Comparison of ENCODE assay signal across 26 mouse cellular contexts in the genomic region with DNA sequence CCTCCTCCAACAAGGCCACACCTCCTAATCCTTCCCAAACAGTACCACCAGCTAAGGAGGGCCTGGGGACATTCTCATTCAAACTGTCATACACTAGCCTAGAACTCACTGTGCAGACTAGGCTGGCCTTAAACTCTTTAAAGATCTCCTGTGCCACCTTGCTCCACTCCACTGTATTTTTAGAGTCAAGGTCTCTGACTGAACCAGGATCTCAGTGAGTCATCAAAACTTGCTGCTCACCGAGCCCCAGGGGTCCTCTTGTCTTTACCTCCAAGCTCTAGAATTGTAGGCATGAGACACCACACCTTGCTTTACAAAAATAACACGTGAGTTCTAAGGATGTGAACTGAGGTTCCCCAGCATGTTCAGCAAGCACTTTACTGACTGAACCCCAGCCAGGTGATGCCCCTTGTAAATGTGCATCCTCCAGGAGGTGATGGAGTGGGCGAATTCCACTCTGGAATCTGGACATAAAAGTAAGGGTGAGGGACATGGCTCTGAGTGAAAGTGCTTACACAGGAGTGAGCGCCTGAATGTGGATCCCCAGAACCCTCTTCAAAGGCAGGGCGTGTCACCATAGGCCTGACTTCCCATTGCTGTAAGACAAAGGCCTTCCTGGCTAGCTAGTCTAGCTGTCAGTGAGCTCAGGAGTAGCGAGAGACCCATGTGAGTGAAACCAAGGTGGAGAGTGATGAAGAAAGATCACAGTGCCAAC.
DNase-seq lines count a peak whose midpoint lies in the region; ATAC-seq and TF ChIP-seq lines count a peak whose summit lies in the region.
"Had no signal": no experiment of that assay in that cellular context is flagged by ENCODE, and none has a peak within 500 bp of the region (broad histone marks: within the 10 kb centered on the region; RNA-seq: fewer than 3 reads in every experiment).

No protein-coding gene starts in this region.

- no peak overlapping the region for H3K9ac ChIP-seq in forebrain, postnatal 0 days
- H3K9ac ChIP-seq in forebrain, embryonic 13.5 days = no peak overlapping the region
- H3K9ac ChIP-seq: forebrain, embryonic 15.5 days; hindbrain, embryonic 12.5 days; intestine, embryonic 15.5 days had no signal

- DNase-seq in ES-CJ7 (ENCODE audit: low read depth, low spot score) (peak; percentile 46), R1 (ENCODE audit: low read depth, low spot score) (peak; percentile 78), ZHBTc4 (ENCODE audit: low read depth, low spot score) (peak; percentile 73)
- DNase-seq in forebrain, postnatal 0 days = no peak
- DNase-seq in kidney, postnatal 4 days = no peak
- DNase-seq: adrenal gland, postnatal 10 days; adrenal gland, postnatal 36 days; B cell, adult 2 months; cerebellum, adult 11 months; cerebellum, adult 2 months; cerebellum, adult 9-11 months; cerebellum, postnatal 25 days; gastrocnemius, postnatal 10 days; gastrocnemius, postnatal 36 days; heart, adult 2 months; heart, postnatal 4 days; kidney, adult 18-20 months; kidney, adult 9 months had no signal

- H3K4me1 ChIP-seq in forebrain, postnatal 0 days (ENCODE audit: insufficient read depth) = 0 out of 2 replicates have a peak, but pooled peaks cover 10% of the 10 kb centered on the region
- H3K4me1 ChIP-seq in forebrain, embryonic 13.5 days = peaks cover 8% of the 10 kb centered on the region; the same call in 1 of the 2 replicates

- H3K27me3 ChIP-seq in forebrain, postnatal 0 days (ENCODE audit: insufficient read depth, low read length) = no peaks in the 10 kb centered on the region
- H3K27me3 ChIP-seq in forebrain, embryonic 13.5 days = no peaks in the 10 kb centered on the region
- H3K27me3 ChIP-seq: CH12.LX; forebrain, embryonic 15.5 days; hindbrain, embryonic 12.5 days; intestine, embryonic 15.5 days had no signal

- TF ChIP-seq CTCF in forebrain, postnatal 0 days (IDR thresholded peaks at IDR 0.05; ENCODE audit: low read depth) = no peak

- ATAC-seq in forebrain, postnatal 0 days = no peak
- no peak for ATAC-seq in forebrain, embryonic 13.5 days
- ATAC-seq: forebrain, embryonic 15.5 days; hindbrain, embryonic 16.5 days; intestine, embryonic 15.5 days had no signal

- H3K36me3 ChIP-seq in macrophage (ENCODE audit: inconsistent target) = no peaks in the 10 kb centered on the region
- no peaks in the 10 kb centered on the region for H3K36me3 ChIP-seq in forebrain, postnatal 0 days (ENCODE audit: insufficient read depth)
- no peaks in the 10 kb centered on the region for H3K36me3 ChIP-seq in forebrain, embryonic 13.5 days (ENCODE audit: poor library complexity, severe bottlenecking)
- H3K36me3 ChIP-seq: forebrain, embryonic 15.5 days; hindbrain, embryonic 12.5 days; intestine, embryonic 15.5 days had no signal

- peaks cover 84% of the 10 kb centered on the region for H3K79me2 ChIP-seq in macrophage (ENCODE audit: inconsistent target)

- H3K4me2 ChIP-seq in forebrain, postnatal 0 days (ENCODE audit: low read depth) = no peak overlapping the region
- H3K4me2 ChIP-seq in forebrain, embryonic 13.5 days = no peak overlapping the region
- H3K4me2 ChIP-seq: forebrain, embryonic 15.5 days; heart, embryonic 11.5 days; hindbrain, embryonic 12.5 days; intestine, embryonic 15.5 days had no signal

- no peak overlapping the region for H3K4me3 ChIP-seq in macrophage (ENCODE audit: inconsistent target)
- H3K4me3 ChIP-seq in forebrain, postnatal 0 days (ENCODE audit: low read depth, low read length) = no peak overlapping the region
- H3K4me3 ChIP-seq in forebrain, embryonic 13.5 days = no peak overlapping the region
- H3K4me3 ChIP-seq: forebrain, embryonic 15.5 days; heart, adult 2 months; hindbrain, embryonic 12.5 days; intestine, embryonic 15.5 days had no signal

- peak overlapping the region; percentile 28 for H3K27ac ChIP-seq in macrophage
- no peak overlapping the region for H3K27ac ChIP-seq in forebrain, postnatal 0 days (ENCODE audit: low read depth, low read length)
- no peak overlapping the region for H3K27ac ChIP-seq in forebrain, embryonic 13.5 days
- H3K27ac ChIP-seq: forebrain, embryonic 15.5 days; heart, adult 2 months; hindbrain, embryonic 12.5 days; intestine, embryonic 15.5 days had no signal

- 82% methylated on average over 6 of the region's 6 CpGs for WGBS in macrophage (ENCODE audit: missing documents)
- WGBS in forebrain, postnatal 0 days = 89% methylated on average over 6 of the region's 6 CpGs
- 89% methylated on average over 6 of the region's 6 CpGs for WGBS in forebrain, embryonic 13.5 days

- H3K9me3 ChIP-seq in forebrain, postnatal 0 days (ENCODE audit: low read length) = no peaks in the 10 kb centered on the region
- no peaks in the 10 kb centered on the region for H3K9me3 ChIP-seq in forebrain, embryonic 13.5 days (replicated peaks)
- H3K9me3 ChIP-seq: forebrain, embryonic 15.5 days; hindbrain, embryonic 12.5 days; intestine, embryonic 15.5 days had no signal

Comparison
In these comparisons a context has a peak if more than half of its experiments do, and no peak if none do; other contexts are left out.
1. DNase-seq: peak in ES-CJ7 (single experiment), R1 (single experiment) and ZHBTc4 (single experiment); none in forebrain, postnatal 0 days (single experiment) and kidney, postnatal 4 days (0 of 2).